Mouse (Mus musculus) small intestine, adult 2 months (tissue): ENCODE data around the gene Ncoa3.

Source experiments
- CTCF ChIP-seq: fragments of 200-500 bp; IDR thresholded peaks from 2 replicates; pipeline ENCODE4 v1.5.1; 2012; ENCODE audit warnings: low read depth, mild to moderate bottlenecking, control low read depth, inconsistent platforms, low read length, moderate library complexity, mixed read lengths; ENCODE audit not compliant: insufficient replicate concordance, insufficient read length; ENCODE audit errors: extremely low read depth
- POLR2A ChIP-seq: fragments of 200-500 bp; IDR thresholded peaks from 2 replicates; pipeline ENCODE4 v1.6.1; 2012; ENCODE audit warnings: low read depth, mild to moderate bottlenecking, control low read depth, inconsistent platforms, low read length, moderate library complexity

GRCm38 (mm10) chr2:166009393-166009947, 17.0 kb downstream of the Ncoa3 start:
- TF ChIP-seq POLR2A (no peak), CTCF (no peak)
